ENCODE assay signal across 8 mouse cellular contexts in the genomic region with DNA sequence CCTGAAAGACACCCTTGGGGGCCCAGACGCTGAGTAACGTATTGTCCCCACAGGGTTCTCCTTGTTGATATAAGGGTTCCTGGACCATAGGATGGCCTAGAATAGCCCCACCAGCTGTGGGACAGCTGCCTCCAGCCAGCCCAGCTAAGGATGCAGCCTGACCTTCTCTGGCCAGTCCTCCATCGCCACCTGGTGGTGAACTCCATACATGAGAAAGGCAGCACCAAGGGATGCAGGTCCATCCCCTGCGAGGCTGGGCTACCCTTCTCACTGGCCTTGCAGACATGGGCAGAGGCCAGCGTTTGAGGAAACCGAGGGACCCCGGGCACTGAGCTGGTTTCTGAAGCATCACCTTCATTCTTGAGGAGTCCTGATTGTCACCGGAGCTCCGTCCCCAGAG. TPM values are rescaled to one million over a fixed set of nuclear protein-coding genes. Genes with fewer than 3 reads are reported as not detected.
DNase-seq lines count a peak whose midpoint lies in the region; ATAC-seq and TF ChIP-seq lines count a peak whose summit lies in the region.

No protein-coding gene starts in this region.

- TF ChIP-seq EP300 in lung, postnatal 0 days (IDR thresholded peaks at IDR 0.05), result no peak

- H3K27me3 ChIP-seq in forebrain, embryonic 15.5 days, result no peaks in the 10 kb centered on the region
- H3K27me3 ChIP-seq in lung, postnatal 0 days (replicated peaks; ENCODE audit: insufficient read depth, low read length), result 0 out of 2 replicates have a peak, but pooled peaks cover 3% of the 10 kb centered on the region

- no peak overlapping the region for H3K27ac ChIP-seq in forebrain, embryonic 15.5 days (replicated peaks)
- H3K27ac ChIP-seq in lung, postnatal 0 days (ENCODE audit: low read length), result no peak overlapping the region

- H3K9me3 ChIP-seq in forebrain, embryonic 15.5 days, result no peaks in the 10 kb centered on the region
- no peaks in the 10 kb centered on the region for H3K9me3 ChIP-seq in lung, postnatal 0 days (ENCODE audit: low read length)

- ATAC-seq in cerebellum, adult (ENCODE audit: insufficient number of reproducible peaks, low FRiP score, low TSS enrichment), result peak; percentile 49; the same call in 1 of the 2 replicates
- ATAC-seq in forebrain, embryonic 15.5 days (replicated peaks), result peak; percentile 66
- ATAC-seq in hematopoietic stem cell, adult 5-6 weeks (replicated peaks in 1 of 2; ENCODE audit: insufficient read depth in 1 of 2, low FRiP score in 2 of 2, low TSS enrichment in 1 of 2, low read depth in 1 of 2, poor library complexity in 2 of 2, severe bottlenecking in 2 of 2), result peak; percentile 70 to 77
- peak; percentile 86 for ATAC-seq in lung, postnatal 0 days

- peak; percentile 57 for DNase-seq in ES-CJ7 (ENCODE audit: low read depth, low spot score)
- peak; percentile 64 to 83 for DNase-seq in layer of hippocampus, adult 8-10 months (ENCODE audit: low spot score in 2 of 2)
- DNase-seq in lung, postnatal 0 days (ENCODE audit: low spot score), result peak; percentile 84
- DNase-seq in retina, embryonic 14.5 days (ENCODE audit: low spot score), result peak; percentile 93
- peak; percentile 61 to 70 for DNase-seq in thymus, postnatal 36 days

- H3K4me2 ChIP-seq in forebrain, embryonic 15.5 days (replicated peaks), result no peak overlapping the region
- H3K4me2 ChIP-seq in lung, postnatal 0 days (replicated peaks; ENCODE audit: low read depth, low read length), result no peak overlapping the region

- H3K36me3 ChIP-seq in forebrain, embryonic 15.5 days, result no peaks in the 10 kb centered on the region
- no peaks in the 10 kb centered on the region for H3K36me3 ChIP-seq in lung, postnatal 0 days (ENCODE audit: insufficient read depth, low read length)

- H3K9ac ChIP-seq in forebrain, embryonic 15.5 days (replicated peaks), result 0 out of 2 replicates have a peak overlapping the region, but pooled peaks have one; percentile 17
- no peak overlapping the region for H3K9ac ChIP-seq in lung, postnatal 0 days (replicated peaks; ENCODE audit: low read depth)

- TF ChIP-seq CTCF in lung, postnatal 0 days (IDR thresholded peaks at IDR 0.05), result peak; percentile 100

- WGBS in forebrain, embryonic 15.5 days, result 13% methylated on average over 9 of the region's 9 CpGs
- WGBS in lung, postnatal 0 days, result 15% methylated on average over 9 of the region's 9 CpGs

- H3K4me1 ChIP-seq in forebrain, embryonic 15.5 days, result peaks cover 22% of the 10 kb centered on the region
- H3K4me1 ChIP-seq in lung, postnatal 0 days (ENCODE audit: insufficient read depth, low read depth, low read length), result no peaks in the 10 kb centered on the region

- no peak overlapping the region for H3K4me3 ChIP-seq in forebrain, embryonic 15.5 days
- no peak overlapping the region for H3K4me3 ChIP-seq in lung, postnatal 0 days (ENCODE audit: low read depth, low read length)

RNA-seq across cellular contexts. Expression of a gene that starts 15.5 kb away (rescaled TPM):
- polyA plus RNA-seq in forebrain, embryonic 15.5 days (2015; fragmentation: Nextera tagmentation; extraction: Ambion mirVana), result 0.14 and 0.22 TPM in 2 replicates
- not detected in 2 replicates for total RNA-seq in hematopoietic stem cell, adult 5-6 weeks (2017)
- total RNA-seq in layer of hippocampus, adult 8-10 months (2022), result under 1 TPM in 2 of 4 experiments, not detected in 2; 0.16 to 0.36 TPM
- polyA plus RNA-seq in lung, postnatal 0 days (2015; fragmentation: Nextera tagmentation; extraction: Ambion mirVana), result 0.04 TPM in 1 of 2 replicates, not detected in the other

RNA-seq across cellular contexts. Expression of a gene that starts 42.8 kb away (rescaled TPM):
- polyA plus RNA-seq in forebrain, embryonic 15.5 days (2015; fragmentation: Nextera tagmentation; extraction: Ambion mirVana), result 48.4 and 51.6 TPM in 2 replicates
- not detected in 2 replicates for total RNA-seq in hematopoietic stem cell, adult 5-6 weeks (2017)
- total RNA-seq in layer of hippocampus, adult 8-10 months (2022), result 100 to 1,000 TPM; 118 to 128 (median 123) TPM
- polyA plus RNA-seq in lung, postnatal 0 days (2015; fragmentation: Nextera tagmentation; extraction: Ambion mirVana), result 0.07 TPM in 1 of 2 replicates, not detected in the other

Comparison
In these comparisons a context has a peak if more than half of its experiments do, and no peak if none do; other contexts are left out.
1. RNA of a gene that starts 42.8 kb away (total RNA-seq): 118 to 128 TPM in layer of hippocampus, adult 8-10 months; not detected in hematopoietic stem cell, adult 5-6 weeks; every median in the first group is over 100 times any median in the second.
2. Peak in every context shown above with its lines, with median percentiles within 50 percentile points of each other: DNase-seq and ATAC-seq.